Mouse (Mus musculus): ENCODE data around the gene Cd52.

The Cd52 gene

DNA sequence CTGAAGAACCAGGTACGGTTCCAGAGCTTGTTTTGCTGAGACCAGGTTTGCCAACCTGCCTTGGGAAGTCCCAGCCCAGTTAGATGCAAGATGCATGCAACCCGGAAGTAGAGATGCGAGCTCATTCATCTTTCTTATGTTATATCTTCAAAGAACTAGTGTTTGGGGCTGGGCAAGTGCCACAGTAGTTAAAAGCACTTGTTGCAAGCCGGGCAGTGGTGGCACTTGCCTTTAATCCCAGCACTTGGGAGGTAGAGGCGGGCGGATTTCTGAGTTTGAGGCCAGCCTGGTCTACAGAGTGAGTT lies 3.7 kb downstream of the Cd52 start:
- no peak for DNase-seq (ENCODE audit: low spot score in 2 of 2)

GRCm38 (mm10) chr4:134090521-134091224 lies 4.2 kb downstream of the Cd52 start:
- no peak for DNase-seq (ENCODE audit: low spot score in 2 of 2)

GRCm38 (mm10) chr4:134089029-134089428 lies 5.9 kb downstream of the Cd52 start:
- peak in 1 of 2 experiments; percentile 10 for DNase-seq (ENCODE audit: low spot score in 2 of 2)

DNA sequence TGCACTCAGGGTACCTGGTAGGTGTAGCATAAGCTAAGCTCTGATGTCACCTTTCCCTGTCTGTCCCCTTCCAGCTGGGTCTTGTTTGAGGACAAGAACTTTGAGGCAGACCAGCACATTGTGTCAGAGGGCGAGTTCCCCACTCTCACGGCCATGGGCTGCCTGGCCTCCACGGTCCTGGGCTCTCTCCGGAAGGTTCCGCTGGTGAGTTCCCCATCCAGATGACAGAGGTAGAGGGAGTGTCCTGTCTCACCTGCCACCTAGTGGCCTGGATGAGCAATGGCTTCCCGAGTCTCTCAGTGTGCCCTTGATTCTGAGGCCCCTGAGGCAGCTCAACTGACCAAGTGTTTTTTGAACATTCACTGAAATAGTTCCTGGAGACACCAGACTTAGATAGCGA lies 7.5 kb downstream of the Cd52 start:
- peak; percentile 50 to 63 for DNase-seq (ENCODE audit: low spot score in 2 of 2)

- DNase-seq (ENCODE audit: low spot score in 2 of 2) = no peak
Measured at GRCm38 (mm10) chr4:134084999-134085398, 9.9 kb downstream of the Cd52 start.

DNA sequence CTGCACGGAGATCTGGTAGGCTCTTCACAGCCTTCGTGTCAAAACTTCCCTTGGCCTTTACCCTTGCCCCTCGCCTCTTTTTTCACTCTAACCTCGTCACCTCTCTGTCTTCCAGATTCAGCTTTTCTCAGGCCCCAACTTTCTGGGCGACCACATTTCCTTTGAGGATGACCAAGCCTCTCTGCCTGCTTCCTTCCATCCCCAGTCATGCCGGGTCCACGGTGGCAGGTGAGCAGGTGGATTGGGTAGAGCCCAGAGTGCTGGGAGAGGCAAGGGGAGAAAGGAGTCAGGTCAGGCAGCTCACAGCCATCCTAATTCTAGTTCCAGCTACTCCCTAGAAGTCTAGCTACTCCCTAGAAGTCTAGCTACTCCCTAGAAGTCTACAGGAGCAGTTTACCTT lies 12.4 kb downstream of the Cd52 start:
- DNase-seq (ENCODE audit: low spot score in 2 of 2) = no peak

DNA sequence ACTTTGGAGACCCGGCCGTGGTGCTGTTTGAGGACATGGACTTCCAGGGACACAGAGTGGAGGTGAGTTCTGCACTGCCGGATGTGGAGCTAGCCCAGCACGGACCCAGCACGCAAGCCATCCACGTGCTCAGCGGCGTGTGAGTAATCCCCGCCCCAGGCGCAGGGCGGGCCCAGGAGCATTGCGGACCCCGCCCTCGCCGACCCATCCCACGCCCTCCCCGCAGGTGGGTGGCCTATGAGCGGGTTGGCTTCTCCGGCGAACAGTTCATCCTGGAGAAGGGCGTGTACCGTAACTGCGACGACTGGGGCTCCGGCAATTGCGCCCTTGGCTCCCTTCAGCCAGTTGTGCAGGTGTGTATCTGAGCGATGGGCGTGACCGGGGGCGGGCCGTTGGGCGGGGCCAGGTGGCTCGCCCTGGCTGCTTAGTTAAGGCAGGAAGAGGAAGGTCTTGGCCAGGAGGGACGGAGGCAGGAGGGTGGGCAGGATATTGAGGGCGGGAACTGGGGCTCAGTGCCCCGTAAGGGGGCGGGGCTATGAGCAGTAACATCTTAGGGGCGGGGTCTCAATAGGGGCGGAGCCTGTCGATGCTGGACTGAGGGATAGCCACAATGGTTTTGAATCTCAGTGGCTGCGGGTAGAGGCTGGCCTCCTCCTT lies 13.0 kb downstream of the Cd52 start:
- DNase-seq (ENCODE audit: low spot score in 2 of 2) = peak; percentile 78 to 91

DNA sequence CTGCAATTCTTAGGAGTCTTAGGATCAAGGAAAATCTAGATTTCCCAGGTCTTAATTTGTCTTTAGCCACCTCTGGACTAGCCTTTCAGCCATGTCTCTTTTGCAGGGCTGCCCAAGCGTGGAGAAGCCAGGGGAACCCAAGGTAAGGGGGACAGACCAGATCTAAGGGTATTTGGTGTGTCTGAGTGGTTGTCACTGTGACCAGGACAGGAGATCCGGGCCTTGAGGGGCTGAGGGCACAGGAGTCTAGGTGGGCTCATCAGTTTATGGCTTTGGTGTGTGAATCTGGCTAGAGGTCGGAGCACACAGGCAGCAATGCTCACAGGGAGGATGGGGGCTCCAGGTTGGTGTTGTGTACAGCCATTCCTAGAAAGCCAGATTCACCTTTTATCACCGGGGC lies 14.2 kb downstream of the Cd52 start:
- no peak for DNase-seq (ENCODE audit: low spot score in 2 of 2)

GRCm38 (mm10) chr4:134078694-134079093 lies 16.2 kb downstream of the Cd52 start:
- DNase-seq (ENCODE audit: low spot score in 2 of 2) = peak; percentile 38 to 39

- no peak for DNase-seq (ENCODE audit: low spot score in 2 of 2)
Measured at GRCm38 (mm10) chr4:134068793-134069580, 25.9 kb downstream of the Cd52 start.

- DNase-seq (ENCODE audit: low spot score in 2 of 2) = no peak
Measured at GRCm38 (mm10) chr4:134067833-134068544, 26.9 kb downstream of the Cd52 start.

- no peak for DNase-seq (ENCODE audit: low spot score in 2 of 2)
Measured at GRCm38 (mm10) chr4:134067383-134067782, 27.5 kb downstream of the Cd52 start.

- DNase-seq (ENCODE audit: low spot score in 2 of 2) = no peak
Measured at GRCm38 (mm10) chr4:134065431-134066004, 29.4 kb downstream of the Cd52 start.

DNA sequence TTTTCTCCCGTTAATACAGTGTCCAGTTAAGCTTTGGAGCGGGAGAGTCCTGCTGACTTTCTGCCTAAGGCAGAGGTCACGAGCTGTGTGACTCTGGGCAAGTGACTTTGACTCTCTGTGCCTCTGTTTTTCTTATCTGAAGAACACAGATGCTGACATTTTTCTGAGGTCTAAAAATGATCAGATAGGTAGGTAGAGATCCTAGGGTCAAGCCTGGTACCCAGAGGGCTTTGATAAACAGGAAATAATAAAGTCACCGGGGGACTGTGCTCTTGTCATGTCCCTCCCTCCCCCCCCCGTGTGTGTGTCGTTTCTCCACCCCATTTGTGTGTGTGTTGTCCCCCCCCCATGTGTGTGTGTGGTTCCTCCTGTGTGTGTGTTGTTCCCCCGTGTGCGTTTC lies 32.3 kb downstream of the Cd52 start:
- DNase-seq (ENCODE audit: low spot score in 2 of 2) = no peak

- DNase-seq (ENCODE audit: low spot score in 2 of 2) = no peak
Measured at GRCm38 (mm10) chr4:134061944-134062446, 32.9 kb downstream of the Cd52 start.

DNA sequence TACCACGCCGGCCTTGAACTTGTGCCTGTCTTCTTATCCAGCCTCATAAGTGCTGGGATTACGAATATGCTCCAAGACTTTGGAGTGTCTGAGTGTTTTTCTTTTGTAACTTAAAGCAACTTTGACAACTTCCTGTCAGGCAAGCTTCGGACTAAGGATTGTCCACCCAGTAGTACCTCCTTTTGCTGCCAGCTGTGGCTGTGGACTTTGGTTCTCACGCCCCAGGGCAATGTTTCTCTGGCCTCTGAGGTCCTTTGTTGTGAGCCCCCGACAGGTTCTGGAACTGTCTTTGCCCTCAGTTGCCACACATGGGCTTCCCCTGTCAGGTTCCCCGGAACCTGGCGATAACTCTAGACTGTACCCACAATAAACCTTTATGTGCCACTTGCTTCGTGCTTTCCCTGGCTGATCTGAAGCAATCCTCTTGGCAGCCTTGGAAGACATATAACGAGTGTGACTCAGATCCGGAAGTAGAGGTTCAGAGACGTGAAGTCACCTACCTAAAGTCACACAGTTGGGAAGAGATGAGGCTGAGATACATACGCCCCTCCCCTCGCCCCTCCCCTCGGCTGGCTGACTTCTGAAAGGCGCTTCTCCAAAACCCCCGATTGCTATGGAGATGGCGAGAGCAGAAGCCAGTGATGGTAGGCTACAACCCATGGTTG lies 33.6 kb downstream of the Cd52 start:
- DNase-seq (ENCODE audit: low spot score in 2 of 2) = no peak

GRCm38 (mm10) chr4:134060135-134060865 lies 34.6 kb downstream of the Cd52 start, which contains the start of gene Crybg2:
TSS of gene Crybg2 (plus strand) at chr4:134060815.
- no peak for DNase-seq (ENCODE audit: low spot score in 2 of 2)

GRCm38 (mm10) chr4:134058908-134059307 lies 36.0 kb downstream of the Cd52 start:
- no peak for DNase-seq (ENCODE audit: low spot score in 2 of 2)

DNA sequence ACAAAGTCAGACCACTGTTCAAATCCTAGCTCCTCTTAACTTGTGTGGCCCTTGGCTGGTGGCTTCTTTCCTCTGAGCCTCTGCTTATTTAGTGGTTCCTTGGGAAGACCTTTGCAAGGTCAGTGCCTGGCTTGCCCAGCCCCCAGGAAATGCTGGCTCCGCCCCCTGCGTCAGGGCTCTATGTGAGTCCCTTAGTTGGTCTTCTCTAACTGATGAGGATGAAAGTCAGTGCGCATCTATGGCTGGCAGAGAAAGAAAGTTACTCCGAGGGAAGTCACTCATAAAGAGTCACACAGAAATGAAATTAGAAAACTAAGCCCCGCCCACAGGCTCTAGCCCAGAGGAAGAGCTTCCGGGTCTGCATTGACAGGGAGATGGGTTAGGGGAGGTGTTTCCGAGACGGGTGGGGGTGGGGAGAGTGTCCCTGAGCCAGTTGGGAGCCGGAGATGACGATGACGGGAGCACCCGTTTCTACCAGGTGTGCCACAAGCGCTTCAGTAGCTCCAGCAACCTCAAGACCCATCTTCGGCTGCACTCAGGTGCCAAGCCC lies 36.6 kb downstream of the Cd52 start:
- DNase-seq (ENCODE audit: low spot score in 2 of 2) = no peak

- DNase-seq (ENCODE audit: low spot score in 2 of 2) = no peak
Measured at GRCm38 (mm10) chr4:134053538-134053937, 41.3 kb downstream of the Cd52 start, which contains the start of gene Zfp683. TSS of gene Zfp683 (plus strand) at chr4:134053838.

Data from natural killer cell, adult 2 months (primary cell).